Mouse (Mus musculus) midbrain, embryonic 16.5 days (tissue): ENCODE data around the gene Cyb5r1. TPM values are rescaled to one million over a fixed set of nuclear protein-coding genes. Genes with fewer than 3 reads are reported as not detected.

Experiments
- ATAC-seq: fragments of 200-750 bp; cut with Nextera tagmentation; 2 replicates; pipeline ENCODE4 v1.8.0; 2017; ENCODE audit warnings: moderate TSS enrichment
- H3K27ac ChIP-seq: fragments of 300-500 bp; sonication (generic); 2 replicates; pipeline ENCODE4 v1.5.1; 2014; ENCODE audit warnings: mild to moderate bottlenecking, low read length, mixed read lengths
- H3K27me3 ChIP-seq: fragments of 300-500 bp; sonication (generic); 2 replicates; pipeline ENCODE4 v1.6.1; 2014; ENCODE audit warnings: low read depth, low read length, mixed read lengths; ENCODE audit not compliant: control insufficient read depth, insufficient read depth
- H3K36me3 ChIP-seq: fragments of 300-500 bp; sonication (generic); 2 replicates; pipeline ENCODE4 v1.6.1; 2014; ENCODE audit warnings: mild to moderate bottlenecking, low read length, moderate library complexity, mixed read lengths; ENCODE audit not compliant: control insufficient read depth, insufficient read depth
- H3K4me1 ChIP-seq: fragments of 300-500 bp; sonication (generic); 2 replicates; pipeline ENCODE4 v1.6.1; 2014; ENCODE audit warnings: mild to moderate bottlenecking, low read length, mixed read lengths; ENCODE audit not compliant: control insufficient read depth, insufficient read depth
- H3K4me2 ChIP-seq: fragments of 300-500 bp; sonication (generic); 2 replicates; pipeline ENCODE4 v1.6.1; 2014; ENCODE audit warnings: mild to moderate bottlenecking, low read length, mixed read lengths
- H3K4me3 ChIP-seq: fragments of 300-500 bp; sonication (generic); 2 replicates; pipeline ENCODE4 v1.5.1; 2014; ENCODE audit warnings: low read depth, mild to moderate bottlenecking, low read length, moderate library complexity, mixed read lengths
- H3K9ac ChIP-seq: fragments of 300-500 bp; sonication (generic); 2 replicates; pipeline ENCODE4 v1.6.1; 2014; ENCODE audit warnings: low read depth, low read length, mixed read lengths
- H3K9me3 ChIP-seq: fragments of 300-500 bp; sonication (generic); replicated peaks from 2 replicates; pipeline ENCODE4 v1.6.1; 2014; ENCODE audit warnings: mild to moderate bottlenecking, low read length, mixed read lengths; ENCODE audit not compliant: control insufficient read depth, poor library complexity, severe bottlenecking
- WGBS: fragments of 180-500 bp; shearing (Covaris S2); extraction: QIAGEN DNeasy Blood & Tissue Kit; methylation state at CpG from one replicate; pipeline ENCODE4 v1.1.7; 2014; 5-methylcytosine and 5-hydroxymethylcytosine counted together
- polyA plus RNA-seq: library from polyadenylated mRNA; unstranded; fragments of >200 nt; fragmentation: Nextera tagmentation; extraction: Ambion mirVana; gene quantifications from 2 replicates; pipeline ENCODE4 v1.2.1, GENCODE M21; 2015

The Cyb5r1 gene
- polyA plus RNA-seq: 11.4 and 12.2 TPM in 2 replicates

- ATAC-seq: peak; percentile 93
- Histone ChIP-seq H3K9me3 (no peaks in the 10 kb centered on the region), H3K4me3 (peak within 1 kb of the TSS; percentile 59), H3K27me3 (no peaks in the 10 kb centered on the region), H3K27ac (0 out of 2 replicates have a peak within 1 kb of the TSS, but pooled peaks have one; percentile 8), H3K36me3 (no peaks in the 10 kb centered on the region), H3K9ac (peak within 1 kb of the TSS; percentile 72), H3K4me1 (no peaks in the 10 kb centered on the region), H3K4me2 (peak within 1 kb of the TSS; percentile 90)
- under 1% methylated on average over 43 of the region's 43 CpGs for whole genome bisulfite sequencing
Observed at GRCm38 (mm10) chr1:134405509-134406413, at the start of gene Cyb5r1. Gene Cyb5r1 (plus strand): TSS chr1:134405559.

- WGBS: 95% methylated on average over 4 of the region's 4 CpGs
- H3K4me3 ChIP-seq: no peak overlapping the region
- ATAC-seq: no peak
- H3K9me3 ChIP-seq: no peaks in the 10 kb centered on the region
- no peak overlapping the region for H3K4me2 ChIP-seq
- H3K36me3 ChIP-seq: peaks cover 26% of the 10 kb centered on the region
- H3K27ac ChIP-seq: no peak overlapping the region
- peaks cover 21% of the 10 kb centered on the region for H3K4me1 ChIP-seq
- H3K9ac ChIP-seq: no peak overlapping the region
- H3K27me3 ChIP-seq: no peaks in the 10 kb centered on the region
Observed at GRCm38 (mm10) chr1:134357461-134357860, 47.9 kb upstream of the Cyb5r1 start.

- 84% methylated on average over 7 of the region's 7 CpGs for WGBS
Observed at GRCm38 (mm10) chr1:134360656-134361055, 44.7 kb upstream of the Cyb5r1 start.

GRCm38 (mm10) chr1:134361195-134361856, 44.0 kb upstream of the Cyb5r1 start:
- 3% methylated on average over 34 of the region's 44 CpGs for WGBS
- Histone ChIP-seq H3K4me1 (peaks cover 23% of the 10 kb centered on the region), H3K4me2 (peak overlapping the region; percentile 77), H3K27me3 (no peaks in the 10 kb centered on the region), H3K9ac (peak overlapping the region; percentile 86), H3K36me3 (peaks cover 7% of the 10 kb centered on the region), H3K27ac (peak overlapping the region; percentile 82), H3K9me3 (no peaks in the 10 kb centered on the region), H3K4me3 (peak overlapping the region; percentile 73)
- ATAC-seq: no peak; the same call in 1 of the 2 replicates

More at GRCm38 (mm10) chr1:134360656-134361055, 44.7 kb upstream of the Cyb5r1 start:
- ATAC-seq: no peak
- Histone ChIP-seq H3K4me1 (peaks cover 23% of the 10 kb centered on the region), H3K36me3 (peaks cover 12% of the 10 kb centered on the region), H3K4me3 (peak overlapping the region; percentile 73), H3K27me3 (no peaks in the 10 kb centered on the region), H3K9me3 (no peaks in the 10 kb centered on the region), H3K27ac (no peak overlapping the region), H3K9ac (no peak overlapping the region), H3K4me2 (peak overlapping the region; percentile 77)

- peak within 1 kb of the TSS; percentile 82 for H3K27ac ChIP-seq
- peak; percentile 98 for ATAC-seq
- H3K9ac ChIP-seq: peak within 1 kb of the TSS; percentile 86
- no peaks in the 10 kb centered on the region for H3K9me3 ChIP-seq
- no peaks in the 10 kb centered on the region for H3K27me3 ChIP-seq
- H3K4me3 ChIP-seq: peak within 1 kb of the TSS; percentile 73
- H3K4me1 ChIP-seq: peaks cover 23% of the 10 kb centered on the region
- peak within 1 kb of the TSS; percentile 77 for H3K4me2 ChIP-seq
- H3K36me3 ChIP-seq: peaks cover 7% of the 10 kb centered on the region
- WGBS: under 1% methylated on average over 35 of the region's 38 CpGs
Observed at GRCm38 (mm10) chr1:134361857-134362212, 43.5 kb upstream of the Cyb5r1 start, which contains the start of gene Tmem183a. Gene Tmem183a (minus strand): TSS chr1:134361979.

- no peak overlapping the region for H3K4me3 ChIP-seq
- no peak for ATAC-seq
- H3K36me3 ChIP-seq: peaks cover 4% of the 10 kb centered on the region; the same call in 1 of the 2 replicates
- no peak overlapping the region for H3K4me2 ChIP-seq
- H3K27me3 ChIP-seq: no peaks in the 10 kb centered on the region
- no peaks in the 10 kb centered on the region for H3K9me3 ChIP-seq
- no peak overlapping the region for H3K27ac ChIP-seq
- 80% methylated on average over 4 of the region's 4 CpGs for WGBS
- peaks cover 23% of the 10 kb centered on the region for H3K4me1 ChIP-seq
- no peak overlapping the region for H3K9ac ChIP-seq
Observed at GRCm38 (mm10) chr1:134363194-134363593, 42.2 kb upstream of the Cyb5r1 start.

- Histone ChIP-seq H3K9me3 (no peaks in the 10 kb centered on the region), H3K9ac (no peak overlapping the region), H3K27ac (no peak overlapping the region), H3K4me1 (peaks cover 10% of the 10 kb centered on the region), H3K36me3 (no peaks in the 10 kb centered on the region), H3K4me3 (no peak overlapping the region), H3K4me2 (no peak overlapping the region), H3K27me3 (no peaks in the 10 kb centered on the region)
- no peak for ATAC-seq
- 65% methylated on average over 5 of the region's 5 CpGs for WGBS
Observed at GRCm38 (mm10) chr1:134365491-134365890, 39.9 kb upstream of the Cyb5r1 start.

- no peaks in the 10 kb centered on the region for H3K27me3 ChIP-seq
- H3K4me3 ChIP-seq: no peak overlapping the region
- no peak overlapping the region for H3K9ac ChIP-seq
- no peak overlapping the region for H3K27ac ChIP-seq
- no peak for ATAC-seq
- H3K36me3 ChIP-seq: no peaks in the 10 kb centered on the region
- H3K9me3 ChIP-seq: no peaks in the 10 kb centered on the region
- 54% methylated on average over 9 of the region's 9 CpGs for WGBS
- H3K4me1 ChIP-seq: no peaks in the 10 kb centered on the region
- no peak overlapping the region for H3K4me2 ChIP-seq
Observed at GRCm38 (mm10) chr1:134368777-134369337, 36.5 kb upstream of the Cyb5r1 start.
